Mouse (Mus musculus) stomach, postnatal 0 days (tissue): Measurements from ENCODE around the gene Zfp637.

Source experiments
- CTCF ChIP-seq: IDR thresholded peaks from 2 replicates; pipeline ENCODE4 v1.5.1; 2016; ENCODE audit warnings: antibody characterized with exemption, low read depth, mild to moderate bottlenecking, moderate library complexity
- EP300 ChIP-seq: optimal IDR thresholded peaks from 2 replicates; pipeline ENCODE3; 2016; ENCODE audit warnings: antibody characterized with exemption

DNA sequence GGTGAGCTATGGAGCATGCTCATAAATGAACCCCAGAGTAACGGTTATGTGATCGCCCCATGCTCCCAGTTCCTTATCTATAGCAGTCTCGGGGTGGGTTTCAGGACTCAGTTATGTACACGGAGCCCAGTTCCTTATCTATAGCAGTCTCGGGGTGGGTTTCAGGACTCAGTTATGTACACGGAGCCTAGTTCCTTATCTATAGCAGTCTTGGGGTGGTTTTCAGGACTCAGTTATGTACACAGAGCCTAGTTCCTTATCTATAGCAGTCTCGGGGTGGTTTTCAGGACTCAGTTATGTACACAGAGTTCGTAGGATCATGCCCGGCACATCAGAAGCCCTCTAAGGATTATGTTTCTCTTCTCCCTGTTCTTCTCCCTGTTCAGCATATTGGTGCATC lies 3.6 kb downstream of the Zfp637 start:
- TF ChIP-seq EP300 (no peak), CTCF (no peak)
